Mouse (Mus musculus) splenic B cell, adult 2 months (primary cell): ENCODE measurements around the gene Cypt15.
"Not testable (repeated sequence)": the region's sequence is repeated elsewhere in the genome, so short reads cannot be mapped to it uniquely, and the experiment has no call there.

ENCODE experiments used
- DNase-seq: peaks from one replicate; pipeline ENCODE4 v3.0.0-alpha.2; 2011; ENCODE audit warnings: low read depth, low spot score
- H3K27me3 ChIP-seq: 2 replicates; pipeline ENCODE4 v1.6.1; 2012; ENCODE audit warnings: mild to moderate bottlenecking, low read length, moderate library complexity, mixed read lengths; ENCODE audit not compliant: control insufficient read depth, poor library complexity, insufficient read depth, severe bottlenecking
- H3K36me3 ChIP-seq: 2 replicates; pipeline ENCODE4 v1.6.1; 2012; ENCODE audit warnings: mild to moderate bottlenecking, low read length, moderate library complexity, mixed read lengths; ENCODE audit not compliant: control insufficient read depth, poor library complexity, insufficient read depth, severe bottlenecking

Cypt15 gene

DNA sequence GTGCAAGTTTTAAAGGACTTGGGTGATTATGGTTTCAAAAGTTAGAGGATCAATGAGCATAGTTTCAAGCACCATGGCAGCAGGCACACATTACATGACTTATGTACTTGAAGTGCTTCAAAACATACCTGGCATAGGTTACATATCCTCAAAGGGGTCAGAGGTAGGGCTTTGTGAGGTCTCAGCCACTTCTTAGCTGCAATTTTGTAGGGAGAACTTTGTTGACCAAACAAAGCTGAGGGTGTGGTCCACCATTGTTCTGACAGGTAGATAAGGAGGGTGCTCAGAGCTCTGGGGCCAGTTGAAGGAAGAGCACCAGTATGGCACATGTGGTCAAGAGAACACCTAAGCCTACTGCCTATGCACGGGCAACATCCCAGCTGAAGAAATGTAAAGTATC, at the start of gene Cypt15:
Gene Cypt15 (plus strand): TSS at position 301 of the 400 bp plus-strand sequence.
- not testable (repeated sequence) for DNase-seq, H3K27me3 ChIP-seq, H3K36me3 ChIP-seq

DNA sequence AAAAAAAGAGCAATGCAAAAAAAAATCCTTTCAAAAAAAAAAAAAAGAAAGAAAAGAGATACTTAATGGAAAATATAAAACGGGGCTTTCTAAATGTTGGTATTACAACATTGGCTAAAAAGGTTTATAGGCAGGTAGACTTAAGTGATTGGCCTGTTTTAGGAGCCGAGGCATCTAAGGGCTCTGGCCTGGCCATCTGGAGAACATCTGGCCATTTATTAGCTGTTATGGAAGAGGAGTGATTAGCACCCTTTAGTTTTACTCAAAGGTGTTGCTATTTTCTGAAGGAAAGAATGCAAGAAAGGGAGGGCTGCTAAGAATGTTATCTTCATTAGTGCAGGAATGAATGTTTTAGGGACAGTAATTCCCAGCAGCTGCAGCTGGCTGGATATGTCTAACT, 24.9 kb downstream of the Cypt15 start:
- H3K36me3 ChIP-seq = no peaks in the 10 kb centered on the region
- no peak for DNase-seq
- no peaks in the 10 kb centered on the region for H3K27me3 ChIP-seq

GRCm38 (mm10) chrX:39378830-39379229, 32.8 kb downstream of the Cypt15 start:
- DNase-seq = no peak
- Histone ChIP-seq H3K27me3 (no peaks in the 10 kb centered on the region), H3K36me3 (no peaks in the 10 kb centered on the region)

- Histone ChIP-seq H3K36me3 (no peaks in the 10 kb centered on the region), H3K27me3 (no peaks in the 10 kb centered on the region)
- no peak for DNase-seq
Observed at GRCm38 (mm10) chrX:39383806-39384205, 37.7 kb downstream of the Cypt15 start.
